Mouse (Mus musculus) liver, adult 2 months (tissue): ENCODE results near the gene Gpr68.

ENCODE experiments used
- CTCF ChIP-seq: fragments of 200-500 bp; IDR thresholded peaks from 2 replicates; pipeline ENCODE4 v1.5.1; 2011; ENCODE audit warnings: low read depth, low read length, control low read depth
- POLR2A ChIP-seq: fragments of 200-500 bp; IDR thresholded peaks from 2 replicates; pipeline ENCODE4 v1.6.1; 2011; ENCODE audit warnings: low read length, control low read depth; ENCODE audit not compliant: insufficient read depth; ENCODE audit errors: extremely low read depth

- TF ChIP-seq CTCF: no peak
- TF ChIP-seq POLR2A: no peak
Observed at GRCm38 (mm10) chr12:100873612-100874011, 34.4 kb downstream of the Gpr68 start.
